Mouse (Mus musculus) monocyte, adult 5-6 weeks (primary cell): Measurements from ENCODE around the gene Kcnq5. TPM values are rescaled to one million over a fixed set of nuclear protein-coding genes. Genes with fewer than 3 reads are reported as not detected.
"Not testable (repeated sequence)": the region's sequence is repeated elsewhere in the genome, so short reads cannot be mapped to it uniquely, and the experiment has no call there.

Experiments used
- ATAC-seq: fragments of 153-309, 156-312 bp; replicated peaks from 2 replicates; pipeline ENCODE4 v1.8.0; 2017; ENCODE audit warnings: mild to moderate bottlenecking; ENCODE audit not compliant: low TSS enrichment, insufficient number of reproducible peaks, severe bottlenecking, poor library complexity, low FRiP score
- total RNA-seq: library from RNA; stranded (forward); fragments of 200-1000, 200-491, 200-594 nt; gene quantifications from 3 replicates; pipeline ENCODE4 v1.2.3, GENCODE M21; 2017

Kcnq5 gene
- total RNA-seq, 1 experiment from 2014 or later: 3.0 TPM

DNA sequence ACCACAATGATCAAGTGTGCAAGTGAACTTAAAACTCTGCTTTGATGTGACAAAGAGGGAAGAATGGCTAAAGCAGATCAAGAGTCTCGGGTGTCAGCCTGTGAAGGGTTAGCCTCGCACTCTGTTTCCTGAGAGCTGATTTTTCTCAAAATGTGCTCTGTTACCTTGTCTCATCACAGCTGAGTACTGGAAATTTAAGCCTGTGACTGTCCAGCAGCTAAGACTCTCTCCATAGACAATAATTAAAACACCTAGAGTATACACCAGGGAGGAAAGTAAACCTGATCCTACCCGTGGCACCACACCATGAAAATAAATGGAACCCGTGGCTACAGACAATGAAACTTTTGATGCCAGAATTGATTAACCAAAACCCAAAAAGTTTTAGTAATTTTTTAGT lies 90.9 kb downstream of the Kcnq5 start:
- ATAC-seq: no peak

DNA sequence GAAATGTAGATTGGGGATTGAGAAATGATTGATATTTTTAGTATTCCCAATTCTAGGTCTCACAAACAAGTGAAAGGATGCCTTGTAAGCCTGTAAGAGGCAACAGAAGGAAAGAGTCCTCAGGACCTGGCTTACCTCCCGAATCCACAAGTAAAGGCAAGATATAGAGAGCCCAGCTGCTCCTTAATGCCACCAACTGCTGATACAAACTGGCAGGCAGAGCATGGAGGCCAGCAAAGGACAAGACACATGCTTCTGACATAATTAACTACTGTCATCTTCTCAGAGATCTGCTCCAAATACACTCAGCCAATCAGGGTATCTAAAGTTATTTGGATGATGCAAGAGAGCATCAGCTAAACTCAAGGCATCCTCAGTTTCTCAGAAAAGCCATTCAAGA lies 93.3 kb downstream of the Kcnq5 start:
- ATAC-seq: no peak

- ATAC-seq: no peak
Measured at GRCm38 (mm10) chr1:21856399-21856798, 105.3 kb downstream of the Kcnq5 start.

DNA sequence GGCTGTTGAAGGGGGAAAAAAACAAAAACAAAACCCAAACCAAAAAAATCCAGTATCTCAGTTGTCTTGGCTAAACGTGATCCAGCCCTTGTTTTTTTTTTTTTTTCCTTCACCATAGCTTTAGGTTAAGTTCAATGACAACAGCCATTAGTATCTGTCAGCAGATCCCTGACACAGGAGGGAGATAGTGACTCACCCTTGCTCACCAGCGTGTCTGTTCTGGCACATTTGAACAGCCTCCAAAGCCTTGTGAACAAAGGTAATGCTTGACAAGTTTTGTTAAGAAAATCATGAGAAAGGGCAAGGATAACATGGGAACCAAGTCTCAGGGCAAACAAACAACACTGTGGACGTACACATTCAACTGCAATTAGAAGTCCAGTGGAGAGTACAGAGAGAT lies 123.2 kb downstream of the Kcnq5 start:
- ATAC-seq: no peak

GRCm38 (mm10) chr1:21837387-21837786 lies 124.4 kb downstream of the Kcnq5 start:
- ATAC-seq: no peak

GRCm38 (mm10) chr1:21836337-21836736 lies 125.4 kb downstream of the Kcnq5 start:
- no peak for ATAC-seq

DNA sequence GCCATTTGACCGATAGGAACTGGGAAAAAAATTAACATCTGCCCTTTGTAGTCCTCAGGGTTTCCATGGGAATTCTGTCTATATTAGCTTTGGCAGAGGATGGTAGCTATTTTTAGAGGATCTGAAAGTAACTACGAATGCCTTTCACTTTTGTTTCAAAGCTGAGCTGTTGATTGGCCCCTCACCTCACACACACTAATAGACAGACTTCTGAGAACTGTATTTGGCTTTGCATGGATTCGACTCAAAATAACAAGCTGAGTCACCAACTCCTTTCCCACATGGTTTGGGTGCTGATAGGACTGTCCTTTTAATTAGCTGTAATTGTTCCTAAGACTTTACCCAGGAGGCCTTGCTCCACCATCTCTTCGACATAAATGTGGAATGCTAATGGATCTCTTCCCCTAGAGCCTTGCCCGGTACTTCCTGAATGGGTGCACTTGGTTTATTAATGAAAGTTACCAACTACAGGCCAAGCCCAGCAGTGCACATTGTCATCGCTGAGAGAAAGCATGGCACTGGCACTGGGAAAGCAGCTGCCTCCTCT lies 131.8 kb downstream of the Kcnq5 start:
- peak; percentile 43; the same call in 1 of the 2 replicates for ATAC-seq

DNA sequence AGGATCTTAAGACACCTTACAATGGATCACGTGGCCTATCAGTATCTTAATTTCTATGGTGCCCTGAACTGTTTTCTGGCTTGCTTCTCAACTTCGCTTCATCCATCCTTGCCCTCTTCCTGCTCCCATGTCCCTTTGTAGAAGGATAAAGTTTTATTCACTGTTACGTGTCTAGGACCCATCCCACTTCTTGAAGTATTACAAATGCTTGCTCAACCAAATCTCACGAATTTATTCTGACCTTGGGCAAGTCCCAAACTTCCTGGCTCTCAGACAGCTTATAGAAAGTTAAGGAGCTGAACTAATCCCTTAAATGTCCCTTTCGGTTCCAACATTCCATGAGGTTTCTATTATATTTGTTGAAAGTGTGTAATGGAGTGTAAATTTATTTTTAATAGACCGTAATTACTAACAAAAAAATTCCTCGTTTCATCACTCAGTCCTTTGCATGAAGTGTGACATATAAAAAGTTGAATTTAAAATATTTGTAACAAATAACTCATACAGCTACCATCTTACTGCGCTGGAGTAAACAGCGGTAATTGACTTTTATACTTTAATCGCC lies 141.6 kb downstream of the Kcnq5 start:
- ATAC-seq: no peak

GRCm38 (mm10) chr1:21805064-21805463 lies 156.7 kb downstream of the Kcnq5 start:
- ATAC-seq: no peak

- no peak for ATAC-seq
Measured at GRCm38 (mm10) chr1:21804477-21804866, 157.3 kb downstream of the Kcnq5 start.

DNA sequence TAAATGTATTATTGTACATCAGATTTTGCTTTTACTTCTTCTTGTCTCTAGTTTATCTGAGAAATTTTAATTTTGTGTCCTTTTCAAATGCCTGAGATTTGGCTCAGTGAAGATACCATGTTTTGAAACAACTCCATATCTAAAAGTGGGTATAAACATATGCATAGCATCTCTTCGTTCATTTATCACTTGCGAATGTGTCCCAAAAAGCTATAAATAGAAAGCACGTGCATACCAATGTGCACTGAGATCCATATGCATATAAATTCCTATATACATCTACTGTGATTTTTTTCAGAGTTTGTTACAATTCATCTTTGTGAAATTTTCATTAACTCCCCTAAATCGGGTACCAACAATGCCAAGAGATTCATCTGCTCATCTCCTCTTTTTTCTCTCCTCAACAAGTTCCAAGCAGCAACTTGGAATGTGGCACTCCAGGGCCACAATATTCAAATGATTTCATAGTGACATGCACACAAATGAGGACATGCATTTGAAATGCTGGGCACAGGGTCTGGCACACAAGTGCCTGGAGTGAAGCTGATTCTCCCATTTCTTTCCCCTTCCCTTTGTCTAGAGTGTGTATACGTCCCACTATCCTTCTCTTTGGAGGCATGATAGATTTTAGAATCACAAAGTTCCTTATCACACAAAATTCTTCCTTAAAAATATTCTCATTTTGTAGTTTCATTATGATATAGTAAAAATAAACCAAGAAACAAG lies 157.8 kb downstream of the Kcnq5 start:
- ATAC-seq: no peak

GRCm38 (mm10) chr1:21780746-21781145 lies 181.0 kb downstream of the Kcnq5 start:
- no peak for ATAC-seq

DNA sequence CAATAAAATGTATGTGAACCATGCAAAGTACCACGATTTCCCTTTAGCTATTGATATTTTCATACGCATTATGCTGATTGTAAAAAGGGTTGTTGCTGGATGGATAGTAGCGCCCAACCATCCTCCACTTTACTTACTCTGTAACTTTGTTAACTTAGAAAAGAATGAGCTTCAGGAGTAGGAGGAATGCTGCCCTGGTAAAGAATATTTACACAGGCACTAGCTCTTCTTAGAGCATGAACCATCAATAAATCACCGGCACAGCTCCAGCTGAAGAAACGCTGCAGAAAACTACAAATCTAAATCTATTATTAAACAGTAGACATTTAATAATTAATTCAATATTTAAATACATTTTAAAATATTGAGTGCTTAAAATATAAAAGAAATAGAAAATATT lies 184.2 kb downstream of the Kcnq5 start:
- ATAC-seq: no peak

DNA sequence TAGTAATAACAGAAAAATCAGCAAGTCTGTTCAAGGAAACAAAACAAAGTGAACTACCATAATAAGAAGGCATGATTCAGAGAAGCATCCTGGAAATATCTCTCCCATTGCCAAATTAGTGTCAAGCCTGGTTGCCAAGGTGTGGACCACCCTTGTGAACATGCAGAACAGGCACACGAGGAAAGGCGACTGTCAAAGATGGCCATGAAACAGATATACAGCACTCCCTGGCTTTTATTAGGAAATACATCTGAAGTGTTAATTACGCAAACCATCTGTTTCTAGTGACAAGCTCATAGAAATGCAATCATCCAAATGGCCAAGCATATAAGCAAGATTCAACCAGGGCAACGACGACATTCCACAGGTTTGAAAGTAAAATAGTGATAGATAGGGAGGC lies 187.8 kb downstream of the Kcnq5 start:
- ATAC-seq: no peak

GRCm38 (mm10) chr1:21770494-21770893 lies 191.2 kb downstream of the Kcnq5 start:
- no peak for ATAC-seq

- ATAC-seq: no peak
Measured at GRCm38 (mm10) chr1:21749297-21749696, 212.4 kb downstream of the Kcnq5 start.

DNA sequence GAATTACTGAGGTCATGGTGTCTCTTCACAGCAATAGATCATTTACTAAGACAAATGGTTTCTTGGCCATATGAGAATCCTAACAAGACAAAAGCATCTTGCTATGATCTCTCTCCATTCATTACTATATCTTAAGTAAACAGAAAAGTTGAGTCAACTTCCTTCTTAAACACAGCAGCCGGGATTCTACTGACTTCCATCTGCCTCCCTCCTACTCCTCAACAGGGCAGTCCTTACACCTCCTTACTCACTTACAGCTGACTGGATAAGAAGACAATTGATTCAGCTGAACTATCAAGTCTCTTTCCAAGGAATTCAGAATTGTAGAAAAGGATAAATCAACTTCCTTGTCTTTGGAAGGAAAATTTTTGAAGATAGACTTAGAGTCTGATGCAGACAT lies 232.6 kb downstream of the Kcnq5 start:
- ATAC-seq: no peak

- not testable (repeated sequence) for ATAC-seq
Measured at GRCm38 (mm10) chr1:21723231-21723630, 238.5 kb downstream of the Kcnq5 start.

DNA sequence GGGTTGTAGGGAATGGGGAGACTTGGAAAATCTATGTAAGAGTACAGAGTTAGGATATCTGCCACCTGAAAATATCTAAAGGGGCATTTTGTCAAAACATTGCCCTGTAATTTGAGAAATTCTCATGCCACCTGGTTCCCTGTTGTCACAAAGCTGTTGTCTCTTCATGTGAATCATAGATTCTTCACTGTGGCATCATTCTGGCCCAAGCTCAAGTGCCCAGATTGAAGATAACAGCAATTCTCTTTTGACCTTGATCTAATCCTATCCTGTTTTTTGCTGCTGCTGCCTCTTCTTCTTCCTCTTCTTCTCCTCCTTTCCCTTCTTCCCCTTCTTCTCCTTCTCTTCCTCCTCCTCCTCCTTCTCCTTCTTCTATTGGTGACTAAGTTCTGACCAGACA lies 240.5 kb downstream of the Kcnq5 start:
- ATAC-seq: no peak

GRCm38 (mm10) chr1:21714816-21715215 lies 246.9 kb downstream of the Kcnq5 start:
- no peak for ATAC-seq
